Mouse (Mus musculus) regulatory T cell (primary cell): ENCODE data around the gene Rprd2.

Experiments used
- in situ Hi-C: fragments of 300-600 bp; cut with MboI, MseI; formaldehyde crosslinking; loops from one replicate; pipeline ENCODE4 v1.15.1; 2025; ENCODE audit warnings: high pct_unique_total_duplicates

Gene Rprd2

DNA sequence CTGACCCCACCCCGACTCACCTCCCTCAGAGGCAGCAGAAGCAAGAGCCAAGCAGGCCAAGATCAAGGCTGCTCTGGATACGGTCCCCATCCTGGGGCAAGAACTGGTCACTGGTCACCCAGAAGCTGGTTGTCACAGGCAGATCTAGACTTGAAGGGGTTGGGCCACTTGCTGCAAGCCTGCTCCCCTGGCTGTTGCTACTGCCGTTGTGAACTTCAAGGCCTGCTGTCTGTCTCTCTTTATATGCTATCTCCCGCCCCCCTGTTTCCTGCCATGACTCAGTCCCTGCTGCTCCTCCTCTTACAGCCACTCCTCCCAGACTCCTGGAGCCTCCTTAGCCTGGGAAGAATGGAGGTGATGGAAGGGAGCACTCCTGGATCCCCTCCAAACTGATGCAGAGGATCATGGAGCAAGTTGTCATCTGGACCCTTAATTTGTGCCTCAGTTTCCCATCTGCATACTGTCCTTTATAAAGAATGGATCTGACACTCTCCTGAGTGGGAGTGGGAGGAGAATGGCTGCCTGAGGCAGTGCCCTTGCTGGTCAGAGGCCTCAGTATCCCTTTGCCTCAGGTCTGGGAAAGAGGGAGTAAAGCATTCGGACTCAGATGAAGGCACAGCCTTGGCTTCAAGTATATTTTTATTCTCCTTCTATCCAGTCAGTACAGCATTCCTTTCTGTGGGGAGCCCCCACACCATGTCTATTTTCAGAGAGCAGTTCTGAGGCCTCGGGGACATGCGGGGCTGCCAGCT lies 79.1 kb downstream of the Rprd2 start, which contains the start of gene Ecm1:
Gene Ecm1, minus strand, starts transcription at position 217 of the 752 bp plus-strand sequence.
- in situ Hi-C loops = no loop called here

DNA sequence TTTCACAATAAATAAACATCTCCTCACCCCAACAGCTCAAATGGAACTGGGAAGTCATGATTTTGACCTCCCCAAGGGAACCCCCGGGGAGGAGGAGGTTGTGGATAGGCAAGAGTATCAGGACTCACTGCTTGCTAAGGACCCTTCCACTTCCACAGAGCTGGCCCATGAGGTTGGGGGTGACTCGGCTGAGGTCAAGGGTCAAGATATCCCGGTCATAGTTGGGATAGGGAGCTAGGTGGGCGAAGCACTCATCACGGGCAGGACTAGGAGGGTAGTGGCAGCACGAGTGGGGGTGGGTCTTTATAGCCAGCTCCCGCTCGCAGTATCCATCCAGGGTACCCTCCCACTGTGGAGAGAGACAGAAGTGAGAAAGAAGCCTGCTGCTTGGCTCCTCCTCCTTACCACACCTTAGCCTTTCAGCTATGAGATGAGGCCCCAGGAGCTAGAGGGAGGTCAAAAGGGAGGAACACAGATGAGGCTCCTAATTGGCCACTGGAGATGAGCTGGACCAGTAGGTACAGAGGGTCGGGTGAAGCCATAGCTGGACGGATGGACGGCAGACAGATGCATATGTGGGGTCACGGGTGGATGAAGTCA lies 83.5 kb downstream of the Rprd2 start:
- in situ Hi-C loops = no loop called here

DNA sequence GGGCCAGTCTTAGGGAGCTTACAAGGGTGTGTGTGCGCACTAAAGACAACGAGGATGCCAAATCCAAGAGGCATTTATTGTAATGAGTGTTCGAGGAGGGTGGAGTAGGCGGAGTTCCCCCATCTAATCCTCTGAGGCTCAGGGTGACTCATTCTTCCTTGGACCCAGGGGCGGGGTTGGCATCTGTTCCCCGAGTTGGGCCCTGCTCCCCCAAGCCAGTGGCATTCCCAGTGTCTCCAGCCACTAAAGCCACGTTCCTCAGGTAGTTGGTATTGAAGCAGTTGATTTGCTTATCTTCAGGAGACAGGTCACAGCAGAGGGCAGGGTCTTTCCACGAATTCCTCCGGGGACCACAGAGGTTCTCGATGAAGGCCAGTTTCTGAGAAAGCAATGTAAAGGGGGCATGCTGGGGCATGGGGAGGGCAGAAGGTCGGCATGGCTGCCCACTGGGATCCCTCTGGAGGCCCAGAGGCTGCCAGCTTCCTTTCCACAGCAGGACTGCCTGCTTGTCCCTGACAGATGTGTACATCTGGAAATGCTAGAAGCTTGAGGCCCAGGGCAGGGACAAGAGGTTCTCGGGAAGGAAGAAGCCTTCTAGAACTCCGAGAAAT lies 84.5 kb downstream of the Rprd2 start:
- in situ Hi-C loops = no loop called here

DNA sequence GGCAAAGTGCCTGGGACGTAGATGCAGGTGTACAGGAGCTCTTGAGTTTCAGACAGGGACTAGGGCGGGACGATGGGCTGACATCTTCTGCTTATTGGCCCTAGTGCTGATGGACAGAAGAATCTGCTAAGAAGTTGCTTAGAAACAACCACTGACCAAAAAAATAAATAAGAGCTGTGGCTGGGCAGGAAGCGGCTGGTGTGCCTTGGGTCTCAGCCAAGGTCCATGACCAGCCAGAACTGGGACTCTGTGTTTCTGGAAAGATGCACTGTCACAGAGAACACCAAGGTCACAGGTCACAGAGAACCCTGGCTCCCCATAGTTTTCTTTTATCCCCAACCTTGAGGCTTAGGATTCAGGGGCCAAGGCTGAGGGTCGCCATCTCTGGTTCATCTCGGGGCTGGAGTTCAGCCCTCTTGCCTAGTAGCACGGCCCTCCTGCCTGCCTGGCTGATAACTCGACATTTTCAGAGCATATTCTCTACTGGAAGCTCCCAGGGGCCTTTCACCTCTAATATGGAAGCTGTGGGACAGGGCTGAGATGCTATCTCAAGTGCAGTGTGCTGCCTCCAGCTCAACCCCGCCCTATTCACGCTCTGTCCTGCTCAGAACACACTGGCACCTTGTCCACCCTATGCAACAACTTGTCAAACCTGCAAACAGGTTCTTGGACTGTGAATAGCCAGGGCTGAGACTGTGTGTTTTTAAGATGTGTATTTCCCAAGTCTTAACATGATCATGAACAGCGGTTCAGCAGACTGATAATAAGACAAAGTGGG lies 85.7 kb downstream of the Rprd2 start:
- in situ Hi-C loops = no loop called here

DNA sequence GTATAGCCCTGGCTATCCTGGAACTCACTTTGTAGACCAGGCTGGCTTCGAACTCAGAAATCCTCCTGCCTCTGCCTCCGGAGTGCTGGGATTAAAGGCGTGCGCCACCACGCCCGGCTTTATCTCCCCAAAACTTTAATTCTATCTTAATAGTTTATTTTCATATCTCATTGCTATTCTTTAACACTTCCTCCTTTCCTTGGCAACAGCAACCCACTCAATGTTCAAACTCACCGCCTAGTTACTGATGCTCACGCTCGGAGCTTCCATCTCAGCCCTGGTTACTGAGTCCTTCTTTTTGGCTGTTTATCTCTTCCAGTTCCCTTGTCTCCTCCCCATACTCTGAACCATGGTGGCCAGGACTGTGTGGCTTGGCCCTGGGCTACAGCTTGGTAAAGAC lies 86.4 kb downstream of the Rprd2 start:
- in situ Hi-C loops = no loop called here

DNA sequence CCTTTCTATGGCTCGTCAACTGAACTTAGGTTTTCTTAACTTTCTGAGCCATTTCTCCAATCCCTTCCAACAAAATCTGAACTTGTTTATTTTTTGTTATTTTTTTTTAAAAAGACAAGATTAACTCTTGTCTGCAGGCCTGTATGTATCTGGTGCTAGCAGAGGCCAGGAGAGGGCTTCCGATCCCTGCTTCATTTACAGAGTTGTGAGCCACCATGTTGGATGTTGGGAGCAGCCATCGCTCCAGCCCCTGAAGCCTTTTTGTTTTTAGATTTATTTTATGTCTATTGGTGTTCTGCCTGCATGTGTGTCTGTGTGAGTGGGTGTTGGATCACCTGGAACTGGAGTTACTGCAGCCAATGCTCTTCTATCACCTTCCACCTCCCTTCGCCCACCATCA lies 86.9 kb downstream of the Rprd2 start:
- in situ Hi-C loops = no loop called here

DNA sequence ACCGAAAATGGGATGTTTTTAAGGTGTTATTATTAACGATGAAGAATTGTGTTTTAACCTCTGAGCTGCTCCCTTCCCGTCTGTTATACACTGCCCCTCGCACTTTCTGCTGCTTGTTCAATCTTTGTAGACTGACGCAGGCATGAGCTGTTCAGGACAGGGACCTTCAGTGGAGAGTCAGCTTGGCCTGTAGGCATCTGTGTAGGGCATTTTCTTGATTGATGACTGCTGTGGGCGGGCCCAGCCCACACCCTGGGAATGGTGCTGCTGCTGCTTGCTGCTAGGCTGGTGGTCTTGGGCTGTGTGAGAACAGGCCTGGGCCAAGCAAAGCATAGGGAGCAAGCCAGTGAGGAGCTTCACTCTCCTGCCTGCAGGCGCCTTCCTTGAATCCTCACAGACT lies 88.2 kb downstream of the Rprd2 start:
- in situ Hi-C loops = no loop called here

DNA sequence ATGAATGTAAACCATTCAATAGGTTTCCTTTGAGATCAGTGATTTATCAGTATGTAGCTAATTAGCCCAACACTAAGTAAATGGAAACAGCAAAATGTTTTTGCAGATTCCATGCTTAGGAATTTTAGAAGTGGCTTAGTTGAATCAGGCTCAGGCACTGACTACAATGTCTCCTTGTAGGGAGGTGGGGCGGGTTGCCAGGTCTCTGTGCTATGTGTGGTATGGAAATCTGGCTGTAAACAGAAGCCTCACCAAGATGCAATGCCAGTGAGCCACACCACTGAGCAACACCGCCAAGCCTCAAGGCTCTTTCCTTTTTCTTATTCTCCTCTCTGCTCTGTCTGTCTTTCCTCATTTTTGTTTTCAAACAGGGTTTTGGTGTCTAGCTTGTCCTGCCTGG lies 89.8 kb downstream of the Rprd2 start:
- in situ Hi-C loops = loop anchor here (10.0 kb wide), 1 partner anchor 974 kb away; no protein-coding TSS in a partner anchor

DNA sequence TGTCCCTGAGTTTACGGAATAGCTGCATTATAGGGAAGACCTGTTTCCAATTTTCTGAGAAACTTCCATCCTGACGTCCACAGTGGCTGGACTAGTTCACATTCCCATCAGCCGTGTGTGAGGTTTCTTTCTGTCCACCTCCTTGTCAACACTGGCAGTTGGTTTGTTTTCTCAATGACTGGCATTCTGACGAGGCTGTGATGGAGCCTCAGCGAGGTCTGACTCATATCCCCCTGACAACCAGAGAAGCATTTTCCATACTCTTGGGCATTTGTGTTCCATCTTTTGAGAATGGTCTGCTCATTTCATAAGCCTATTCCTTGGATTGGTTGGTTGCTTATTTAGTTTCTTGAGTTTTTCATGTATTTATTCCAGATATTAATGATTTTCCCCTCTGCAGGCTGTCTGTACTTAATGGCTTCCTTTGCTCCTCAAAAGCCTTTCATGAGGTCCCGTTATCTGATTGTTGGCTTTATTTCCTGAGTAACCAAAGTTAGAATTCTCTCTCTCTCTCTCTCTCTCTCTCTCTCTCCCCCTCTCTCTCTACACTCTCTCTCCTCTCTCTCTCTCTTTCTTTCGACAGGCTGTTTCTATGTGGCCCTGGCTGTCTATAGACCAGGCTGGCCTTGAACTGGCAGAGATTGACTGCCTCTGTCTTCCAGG lies 91.8 kb downstream of the Rprd2 start:
- in situ Hi-C loops = loop anchor here (10.0 kb wide), 1 partner anchor 972 kb away; no protein-coding TSS in a partner anchor

DNA sequence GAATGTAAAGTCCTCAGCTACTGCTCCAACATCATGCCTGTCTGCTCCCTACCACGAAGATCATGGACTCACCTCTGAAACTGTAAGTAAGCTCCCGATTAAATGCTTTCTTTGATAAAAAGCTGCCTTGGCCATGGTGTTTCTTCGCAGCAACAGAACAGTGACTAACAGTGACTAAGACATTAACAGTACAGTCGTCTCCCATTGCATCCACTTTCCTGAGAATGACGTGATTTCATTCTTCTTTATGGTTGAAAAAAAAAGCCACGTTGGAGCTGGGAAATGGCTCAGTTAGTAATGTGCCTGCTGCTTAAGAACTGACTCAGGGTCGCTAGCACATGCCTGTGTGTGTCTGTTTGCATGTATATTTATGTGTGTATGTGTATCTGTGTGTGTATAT lies 92.8 kb downstream of the Rprd2 start:
- in situ Hi-C loops = loop anchor here (10.0 kb wide), 1 partner anchor 971 kb away; no protein-coding TSS in a partner anchor

DNA sequence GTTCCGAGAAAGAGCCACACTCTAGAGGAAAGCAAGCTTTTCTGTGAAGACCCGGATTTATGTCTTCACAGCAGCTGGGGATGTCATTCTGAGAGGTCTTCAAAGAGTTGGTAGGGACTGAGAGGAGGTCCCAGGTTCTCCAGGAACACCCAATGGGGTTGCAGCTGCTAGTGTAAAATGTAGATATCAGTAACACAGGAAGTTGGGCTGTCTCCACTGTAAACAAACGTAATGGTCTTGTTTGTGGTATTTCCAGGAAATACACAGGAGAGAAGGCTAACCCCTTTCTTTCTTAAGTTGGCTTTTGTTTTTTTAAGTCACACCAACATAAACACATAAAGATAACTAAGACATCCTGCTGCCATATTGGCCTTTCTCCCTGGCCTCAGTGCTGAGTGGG lies 96.3 kb downstream of the Rprd2 start:
- in situ Hi-C loops = loop anchor here (10.0 kb wide), 1 partner anchor 968 kb away; no protein-coding TSS in a partner anchor

DNA sequence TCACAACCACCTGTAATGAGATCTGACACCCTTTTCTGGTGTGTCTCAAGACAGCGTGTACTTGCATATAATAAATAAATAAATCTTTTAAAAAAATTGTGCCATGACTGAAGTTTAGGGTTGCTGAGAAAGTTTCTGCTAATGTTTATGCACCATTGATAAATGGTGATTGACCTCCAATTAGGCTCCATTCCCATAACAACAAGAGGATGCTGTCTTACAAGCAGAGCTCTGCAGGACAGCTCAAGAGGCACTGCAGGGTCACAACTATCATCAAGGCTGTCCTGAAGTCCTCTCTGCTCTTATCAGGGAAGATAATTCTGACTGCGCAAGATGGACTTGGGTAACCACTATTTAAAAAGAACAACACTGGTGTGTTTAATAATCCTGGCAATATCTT lies 100.5 kb downstream of the Rprd2 start:
- in situ Hi-C loops = no loop called here

DNA sequence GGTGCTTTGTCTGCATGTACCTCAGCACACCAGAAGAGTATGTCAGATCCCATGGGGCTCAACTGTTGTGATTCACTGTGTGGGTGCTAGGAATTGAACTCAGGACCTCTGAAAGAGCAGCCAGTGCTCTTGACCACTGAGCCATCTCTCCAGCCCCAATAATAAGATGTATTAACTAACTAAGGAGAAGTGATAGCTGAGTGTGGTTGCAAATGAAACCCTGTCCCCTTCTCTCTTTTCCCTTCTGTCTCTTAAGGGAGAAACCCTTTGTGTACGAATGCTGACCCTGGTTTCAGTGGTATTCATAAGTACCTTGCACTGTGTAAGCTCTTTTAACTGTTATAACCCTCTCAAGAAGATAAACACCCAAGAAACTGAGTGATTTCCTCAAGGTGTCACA lies 102.6 kb downstream of the Rprd2 start:
- in situ Hi-C loops = no loop called here
